Mouse (Mus musculus) heart, adult 8-10 months (tissue): ENCODE data around the gene Uba52. TPM values are rescaled to one million over a fixed set of nuclear protein-coding genes. Genes with fewer than 3 reads are reported as not detected.

Experiments
- DNase-seq: peaks from one replicate; pipeline ENCODE4 v3.0.0; 2022; ENCODE audit warnings: low spot score
- total RNA-seq, 4 experiments: library from RNA; stranded (reverse); gene quantifications; 2 replicates each; pipeline ENCODE4 v1.2.4; 2022

Uba52 gene
- total RNA-seq, 4 experiments from 2014 or later: 1,436 to 1,703 (median 1,558) TPM

DNA sequence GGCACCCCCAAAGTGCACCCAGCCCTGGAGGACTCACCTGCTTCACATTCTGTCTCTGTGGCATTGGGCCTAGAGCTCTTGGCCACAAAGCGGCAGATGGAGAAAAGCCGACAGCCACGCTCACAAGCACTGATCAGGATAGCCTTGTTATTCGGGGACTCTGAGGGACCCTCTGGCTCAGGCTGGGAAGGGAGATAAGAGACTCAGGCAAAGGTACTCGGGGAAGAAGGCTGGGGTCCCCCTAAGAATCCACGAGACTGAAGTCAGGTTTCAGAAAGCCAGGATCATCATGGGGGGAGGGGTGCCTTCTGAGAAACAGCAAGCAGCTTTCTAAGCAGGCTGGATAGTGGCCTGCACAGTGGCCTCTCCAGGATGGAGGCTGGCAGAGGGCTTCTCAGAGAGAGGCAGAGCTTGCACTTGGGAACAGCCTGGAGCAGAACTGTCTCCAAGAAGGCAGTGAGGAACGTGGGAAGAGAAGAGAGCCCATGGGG lies 24.4 kb downstream of the Uba52 start:
- no peak for DNase-seq

DNA sequence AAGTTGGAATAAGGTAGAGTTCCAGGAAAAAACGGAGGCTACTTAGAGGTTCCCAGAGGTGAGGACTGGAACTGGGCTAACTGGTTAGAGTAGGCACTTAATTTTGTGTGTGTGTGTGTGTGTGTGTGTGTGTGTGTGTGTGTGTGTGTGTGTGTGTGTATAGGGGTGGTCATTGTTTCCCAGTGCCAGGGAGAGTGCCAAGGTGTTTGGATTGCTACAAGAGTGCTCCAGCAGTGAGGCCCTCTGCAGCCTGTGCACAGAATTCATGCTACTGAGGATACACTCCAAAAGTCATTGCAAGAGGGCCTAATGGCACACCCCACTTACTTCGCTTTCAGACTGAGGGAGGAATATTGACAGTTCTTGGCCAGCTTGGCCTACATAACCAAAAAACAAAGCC lies 27.7 kb downstream of the Uba52 start:
- DNase-seq: no peak

DNA sequence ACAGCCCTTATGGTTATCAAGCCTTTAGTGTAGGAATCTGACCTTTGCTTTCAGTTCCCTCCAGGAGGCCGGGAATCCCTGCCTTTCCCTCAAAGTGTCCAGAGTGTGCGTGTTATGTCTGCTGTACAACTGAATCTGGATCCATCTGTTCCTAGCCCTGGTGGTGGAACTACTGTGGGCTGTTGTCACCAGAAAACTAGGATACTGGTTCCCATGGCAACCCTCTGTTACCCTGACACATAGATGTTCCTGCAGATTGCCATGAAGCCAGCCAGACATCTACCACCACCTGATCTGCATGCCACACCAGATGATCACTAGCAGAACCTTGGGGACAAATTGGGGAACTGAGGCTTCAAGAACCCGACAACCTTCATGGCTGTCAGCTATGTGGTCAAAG lies 28.7 kb downstream of the Uba52 start:
- no peak for DNase-seq

DNA sequence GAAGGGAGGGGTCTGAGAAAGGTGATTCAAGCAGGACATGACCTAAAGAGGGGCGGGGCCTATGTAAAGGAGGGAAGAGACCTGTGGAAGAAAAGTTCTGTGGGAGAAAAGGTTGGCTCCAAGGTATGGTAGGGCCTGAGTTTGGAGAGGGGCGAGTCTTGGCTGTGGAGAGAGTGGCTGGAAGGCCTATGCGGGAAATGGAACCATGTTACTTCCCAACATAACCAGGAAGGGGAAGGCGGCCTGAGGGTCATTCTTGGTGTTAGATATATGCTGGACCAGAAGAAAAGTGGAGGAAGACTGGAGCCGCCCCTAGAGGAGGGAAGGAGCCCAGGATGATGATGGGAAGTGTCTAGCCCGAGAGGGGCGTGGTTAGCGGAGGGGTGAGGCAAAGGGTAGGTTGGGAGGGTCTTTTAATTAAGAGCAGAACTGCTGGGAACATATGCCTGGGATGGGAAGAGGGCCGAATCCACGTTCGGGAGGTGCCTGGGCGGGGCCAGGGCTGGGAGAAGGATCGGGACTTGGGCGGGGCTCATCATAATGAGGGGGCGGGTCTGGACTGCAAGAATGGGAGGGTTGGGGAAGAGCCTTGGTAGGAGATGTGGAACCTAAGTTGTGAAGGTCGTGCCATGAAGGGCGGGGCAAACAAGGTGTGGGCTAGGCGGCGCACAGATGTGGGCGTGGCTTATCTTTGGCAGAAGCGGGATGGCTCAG lies 33.2 kb downstream of the Uba52 start:
- no peak for DNase-seq

DNA sequence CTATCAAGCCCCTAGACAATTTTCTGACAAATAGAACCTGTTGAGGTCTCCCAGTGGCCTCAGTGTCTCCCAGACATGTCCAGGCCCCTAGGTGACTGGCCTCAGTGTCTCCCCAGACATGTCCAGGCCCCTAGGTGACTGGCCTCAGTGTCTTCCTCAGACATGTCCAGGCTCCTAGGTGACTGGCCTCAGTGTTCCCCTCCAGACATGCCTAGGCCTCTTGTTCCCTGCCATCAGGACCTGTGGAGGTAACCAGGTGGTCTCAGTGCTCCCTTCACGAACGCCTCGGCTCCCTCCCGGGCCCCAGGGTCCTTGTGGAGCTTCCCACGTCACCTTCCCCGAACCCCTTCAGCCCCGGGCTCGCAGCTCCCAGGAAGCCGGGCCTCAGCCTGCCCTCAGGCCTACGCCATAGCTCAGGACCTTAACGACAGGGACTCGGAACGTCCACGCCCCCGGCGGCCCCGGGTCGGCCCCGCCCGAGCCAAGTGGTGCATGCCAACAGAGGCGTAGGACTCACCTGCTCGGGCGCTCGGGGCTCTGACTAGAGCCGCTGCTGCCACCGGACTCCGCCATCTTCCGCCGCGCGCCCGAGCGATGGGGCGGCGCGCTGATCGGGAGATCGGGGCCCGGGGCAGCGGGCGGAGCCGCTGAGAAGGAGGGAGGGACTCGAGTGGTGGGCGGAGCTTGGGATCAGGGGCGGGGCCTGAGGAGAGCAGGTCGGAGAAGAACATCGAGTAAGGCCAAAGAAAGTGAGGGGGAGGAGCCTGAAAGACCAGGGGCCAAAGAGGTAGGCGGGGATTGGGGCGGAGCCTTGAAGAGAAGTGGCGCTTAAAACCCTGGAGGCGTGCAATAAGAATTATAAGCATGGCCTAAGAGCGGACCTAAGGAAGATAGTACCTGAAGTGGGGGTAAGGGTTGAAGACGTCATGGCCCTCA lies 34.0 kb downstream of the Uba52 start, which contains the start of gene Klhl26:
TSS of gene Klhl26 (minus strand) at position 636 of the 936 bp plus-strand sequence.
- peak; percentile 94 for DNase-seq

DNA sequence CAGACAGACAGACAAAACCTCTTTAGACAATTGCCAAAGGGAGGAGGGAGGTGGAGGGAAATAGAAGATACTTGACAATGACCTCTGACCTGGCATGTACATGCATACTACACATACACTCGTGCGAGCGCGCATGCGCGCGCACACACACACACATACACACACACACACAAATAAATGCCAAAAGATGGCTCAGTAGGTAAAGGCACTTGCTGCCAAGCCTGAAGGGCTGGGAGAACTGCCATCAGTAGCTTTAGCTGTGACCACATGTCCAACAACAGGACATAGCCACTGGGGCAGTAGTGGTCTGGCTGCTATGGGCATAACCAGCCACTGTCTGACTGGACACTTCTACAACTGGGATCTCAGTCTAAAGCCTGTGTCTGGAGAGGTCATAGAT lies 38.7 kb downstream of the Uba52 start:
- no peak for DNase-seq

DNA sequence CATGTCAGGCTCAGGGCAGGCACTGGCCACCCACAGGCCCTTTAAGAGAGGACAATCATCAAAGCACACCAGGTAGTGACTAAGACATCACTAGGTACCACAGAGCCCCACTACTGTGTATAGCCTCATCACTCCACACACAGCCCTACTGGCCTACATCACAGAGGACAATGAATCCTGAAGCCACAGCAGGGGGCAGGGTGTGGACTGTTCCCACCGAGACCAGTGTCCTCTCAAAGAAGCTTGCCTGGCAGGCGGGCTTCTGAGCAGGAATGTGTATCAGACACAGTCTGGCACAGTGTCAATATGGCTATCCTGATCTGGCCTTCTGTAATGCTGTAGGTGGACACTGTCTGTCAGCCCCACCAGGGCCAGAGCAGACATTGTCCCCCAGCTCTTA lies 40.7 kb downstream of the Uba52 start:
- DNase-seq: no peak

DNA sequence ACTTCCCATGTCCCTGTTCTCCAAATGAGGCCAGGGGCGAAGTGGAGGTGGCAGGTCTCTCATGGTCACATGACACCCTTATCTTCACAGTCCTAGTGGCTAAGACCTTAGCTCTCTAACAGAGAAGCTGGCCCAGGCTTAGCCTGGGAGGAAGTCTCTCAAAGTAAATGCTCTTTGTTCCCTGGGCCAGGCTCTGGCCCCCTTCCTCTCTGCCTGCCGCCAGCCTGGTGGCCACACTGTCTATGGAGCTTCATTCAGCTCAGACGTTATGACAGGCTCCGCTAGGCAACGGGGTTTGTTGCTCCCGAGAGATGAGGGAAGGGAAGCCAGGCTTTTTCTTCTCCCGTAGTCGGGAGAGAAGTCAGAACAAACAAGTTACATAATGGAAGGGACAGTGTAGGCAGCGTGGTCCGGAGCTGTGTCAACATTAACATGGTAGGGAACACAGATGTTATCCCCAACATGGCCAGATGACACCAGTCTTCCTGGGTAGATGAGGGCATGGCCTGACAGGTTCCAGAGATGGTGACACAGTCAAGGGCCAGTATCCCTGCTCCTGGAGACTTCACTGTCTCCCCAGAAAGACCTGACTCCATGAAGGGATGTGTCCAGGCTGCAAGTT lies 41.2 kb downstream of the Uba52 start:
- DNase-seq: no peak

DNA sequence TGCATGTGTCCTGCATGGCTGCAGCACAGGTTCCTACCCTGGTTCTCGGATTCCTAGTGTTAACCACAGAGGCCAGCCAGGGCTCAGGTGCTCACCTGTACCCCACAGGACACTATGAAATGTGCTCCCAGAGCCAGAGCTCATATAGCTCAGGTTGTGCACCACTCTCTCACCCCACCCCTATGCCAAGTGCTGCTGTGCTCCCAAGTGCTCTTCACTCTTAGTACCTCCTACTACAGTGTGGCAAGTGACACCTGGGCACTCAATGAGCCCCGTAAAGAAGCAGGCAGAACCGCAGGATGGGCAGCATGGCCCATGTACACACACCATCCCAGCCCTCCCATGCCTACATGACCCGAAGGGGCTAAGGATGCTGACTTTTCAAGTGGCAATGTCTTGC lies 41.9 kb downstream of the Uba52 start:
- DNase-seq: no peak

DNA sequence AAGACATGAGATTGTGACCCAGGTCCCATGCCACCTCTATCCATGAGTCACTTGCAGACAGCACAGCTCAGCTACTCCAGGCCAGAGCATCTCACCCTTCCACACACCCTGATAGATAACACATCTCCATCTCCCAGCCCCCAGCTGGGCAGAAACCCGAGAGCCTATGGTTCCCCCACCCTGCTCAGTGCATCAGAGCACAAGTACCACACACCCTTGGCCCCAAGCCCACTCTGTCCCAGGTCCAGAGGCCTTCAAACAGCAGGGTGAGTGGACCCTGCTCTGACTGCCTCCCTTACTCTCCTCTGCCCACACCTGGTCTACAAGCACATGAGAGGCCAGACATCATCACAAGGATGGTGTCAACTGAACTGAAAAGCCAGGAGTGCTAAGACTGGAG lies 42.7 kb downstream of the Uba52 start:
- DNase-seq: no peak

DNA sequence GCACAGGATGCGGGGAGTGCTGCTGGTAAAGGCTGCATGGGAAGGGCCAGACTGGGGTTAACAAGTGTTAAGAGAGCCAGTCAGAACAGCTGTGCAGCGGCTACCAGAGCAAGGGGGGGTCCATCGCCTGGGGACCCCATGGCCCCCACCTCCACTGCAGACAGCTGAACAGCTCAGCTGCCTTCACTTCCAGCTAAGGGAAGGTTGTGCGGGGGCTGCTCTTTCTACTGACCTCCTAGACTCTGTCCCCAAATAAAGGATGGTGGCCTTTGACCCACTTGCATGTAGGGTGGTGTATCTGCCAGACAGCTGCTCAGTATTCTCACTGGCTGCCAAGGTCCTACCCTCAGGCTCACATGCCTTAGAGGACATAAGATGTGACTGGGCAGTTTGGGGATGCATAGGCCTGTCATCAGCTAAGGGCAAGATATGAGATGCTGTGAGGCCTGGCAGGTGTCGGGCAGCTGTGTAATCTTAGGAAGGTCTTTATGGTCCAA lies 43.3 kb downstream of the Uba52 start:
- peak; percentile 51 for DNase-seq

DNA sequence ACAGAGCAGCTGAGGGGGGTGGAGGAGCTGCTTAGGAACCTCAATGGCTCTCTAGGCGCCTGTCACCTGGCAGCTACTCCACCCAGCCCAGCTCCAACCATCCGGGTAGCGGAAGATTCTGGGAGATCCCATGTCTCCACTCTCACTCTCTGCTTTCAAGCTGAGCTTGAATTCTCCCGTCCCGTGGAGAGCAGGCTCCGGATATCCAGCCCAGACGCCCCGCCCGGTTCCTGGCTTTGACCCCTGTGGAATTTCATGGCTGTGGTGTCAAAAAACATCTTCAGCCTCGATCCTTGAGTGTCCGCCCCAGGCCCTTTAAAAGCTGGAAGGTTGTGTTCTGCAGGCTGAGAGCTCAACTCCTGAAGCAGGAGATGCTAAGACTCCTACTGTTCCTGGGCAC lies 43.8 kb downstream of the Uba52 start:
- DNase-seq: peak; percentile 78

DNA sequence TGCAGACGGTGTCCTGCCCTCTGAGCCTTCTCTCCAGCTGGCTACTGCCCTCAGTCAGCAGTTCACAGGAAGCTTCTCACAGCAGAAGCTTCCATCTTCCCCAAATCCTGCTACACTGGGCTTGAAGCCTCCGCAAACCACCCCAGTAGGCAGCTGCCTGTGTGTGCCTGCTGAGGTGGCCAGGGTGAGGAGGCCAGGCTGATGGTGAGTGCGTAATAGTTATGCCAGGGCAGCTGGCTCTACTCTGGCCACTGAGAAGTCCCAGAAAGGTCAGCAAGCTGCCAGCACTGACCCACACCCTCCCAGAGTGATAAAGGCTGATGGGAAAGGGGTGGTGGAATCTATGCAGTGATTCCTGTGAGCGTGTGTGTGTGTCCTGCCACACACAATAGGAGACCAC lies 44.3 kb downstream of the Uba52 start:
- no peak for DNase-seq

DNA sequence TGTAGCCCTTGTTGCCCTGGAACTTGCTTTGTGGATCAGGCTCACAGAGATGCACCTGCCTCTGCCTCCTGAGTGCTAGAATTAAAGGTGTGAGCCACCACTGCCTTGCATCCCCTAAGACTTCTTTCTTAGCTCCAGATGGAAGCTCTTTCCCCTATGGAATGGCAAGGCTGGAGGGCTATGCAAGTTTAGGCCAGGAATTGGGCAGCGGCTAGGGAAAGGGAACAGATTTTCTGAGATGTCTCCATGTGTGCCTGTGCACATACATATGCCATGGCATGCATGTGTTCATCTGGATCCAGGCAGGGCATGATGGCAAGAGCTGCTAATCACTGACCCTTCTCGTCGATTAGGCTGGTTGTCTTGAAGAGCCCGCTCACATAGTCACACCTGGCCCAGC lies 44.9 kb downstream of the Uba52 start:
- DNase-seq: no peak

DNA sequence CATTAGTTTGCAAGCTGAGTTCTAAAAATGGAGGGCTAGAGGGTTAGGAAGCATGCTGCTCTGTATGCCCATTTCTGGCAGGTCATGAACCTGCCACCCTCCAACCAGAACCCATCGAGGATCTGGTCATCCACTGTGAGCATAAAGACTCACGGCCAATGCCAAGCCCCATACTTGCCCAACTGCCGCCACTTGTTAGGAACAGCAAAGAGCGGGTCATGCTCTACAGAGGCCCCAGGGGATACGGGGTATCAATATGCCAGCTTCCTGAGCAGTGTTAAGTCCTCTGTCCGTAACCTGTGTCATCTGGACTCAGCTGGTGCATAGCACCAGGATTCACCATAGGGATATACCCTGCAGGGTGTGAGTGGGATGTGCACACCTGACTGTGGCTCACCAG lies 46.4 kb downstream of the Uba52 start:
- no peak for DNase-seq

DNA sequence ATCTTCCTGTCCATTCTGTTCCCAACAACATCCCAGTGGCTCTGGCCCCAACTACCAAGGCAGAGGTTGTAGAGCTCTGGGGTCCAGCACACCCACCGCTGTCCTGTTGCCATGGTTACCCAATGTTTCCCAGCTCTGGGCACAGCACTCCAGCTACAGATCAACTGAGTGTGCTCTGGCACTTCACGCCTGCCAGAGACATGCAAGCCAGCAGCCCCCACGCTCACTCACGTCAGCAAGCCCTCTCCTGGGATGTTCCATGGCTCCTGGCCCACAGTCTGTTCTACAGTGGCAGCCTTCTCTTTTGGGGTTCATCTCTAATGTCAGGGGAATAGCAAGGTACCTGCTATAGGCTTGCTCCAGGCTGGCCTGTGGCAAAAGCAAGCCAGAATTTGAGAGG lies 47.3 kb downstream of the Uba52 start:
- DNase-seq: no peak

DNA sequence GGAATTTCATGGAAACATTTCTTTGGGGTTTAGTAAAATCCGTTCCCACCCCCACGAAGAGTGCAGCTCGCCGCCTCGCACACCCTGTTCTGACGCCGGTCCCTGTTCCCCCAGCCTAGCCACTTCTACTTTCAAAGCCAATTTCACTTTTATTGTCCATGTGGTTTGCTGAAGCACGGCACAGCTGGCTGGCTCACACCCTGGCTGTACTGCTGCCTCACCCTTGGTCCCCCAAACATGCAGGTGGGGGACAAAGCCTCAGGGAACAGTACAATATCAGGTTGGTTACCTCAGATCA lies 48.1 kb downstream of the Uba52 start:
- DNase-seq: no peak

DNA sequence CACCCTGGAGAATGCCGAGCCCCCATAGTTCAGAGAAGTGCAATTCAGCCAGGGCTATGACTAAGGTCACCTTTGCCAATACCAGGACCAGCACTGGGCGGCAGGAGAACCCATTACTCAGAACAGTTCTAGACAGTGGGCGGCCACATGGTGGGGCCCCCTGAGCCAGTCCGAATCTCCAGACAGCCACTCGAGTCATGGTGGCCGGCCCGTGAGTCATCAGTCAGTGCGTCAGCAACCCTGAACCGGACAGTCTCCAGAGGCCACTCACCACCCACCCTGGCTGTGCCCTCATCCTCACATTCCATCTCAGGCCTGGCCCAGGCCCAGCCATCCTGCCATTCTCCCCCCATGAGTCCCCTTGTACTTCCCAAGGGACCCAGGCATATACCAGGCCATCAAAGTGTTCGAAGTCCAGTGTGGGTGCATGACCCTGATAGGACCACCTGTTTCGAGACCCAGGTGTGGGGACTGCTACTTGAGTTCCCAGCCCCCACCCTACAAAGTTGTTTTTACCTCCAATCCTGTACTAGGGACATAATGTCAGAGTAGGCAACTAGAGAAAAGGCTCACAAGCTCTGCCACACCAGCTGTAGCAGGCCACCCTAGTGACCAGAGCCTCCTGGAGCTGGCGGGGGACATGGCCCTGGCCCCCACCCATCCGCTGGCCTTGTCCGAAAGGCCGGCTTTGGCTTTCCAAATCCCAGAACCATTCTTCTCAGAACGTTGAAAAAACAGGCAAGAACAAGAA lies 48.7 kb downstream of the Uba52 start:
- DNase-seq: no peak

DNA sequence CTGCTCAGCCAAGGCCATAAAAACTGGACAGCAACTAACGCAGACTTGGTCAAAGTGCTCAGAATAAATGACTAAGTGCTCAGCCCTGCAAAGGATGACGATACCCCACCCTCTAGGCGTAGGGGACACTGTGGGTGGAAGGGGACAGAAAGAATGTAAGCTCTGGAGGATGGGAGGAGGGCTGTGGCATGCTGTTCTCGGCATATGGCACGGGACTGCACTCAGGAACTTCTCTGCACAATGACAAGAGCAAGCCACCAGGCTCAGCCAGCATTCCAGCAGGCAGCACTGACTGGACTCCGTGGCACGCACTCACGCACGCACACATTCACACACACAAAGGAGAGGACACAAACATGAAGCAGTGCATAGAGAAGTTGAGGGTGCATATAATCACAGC lies 50.0 kb downstream of the Uba52 start:
- DNase-seq: no peak

DNA sequence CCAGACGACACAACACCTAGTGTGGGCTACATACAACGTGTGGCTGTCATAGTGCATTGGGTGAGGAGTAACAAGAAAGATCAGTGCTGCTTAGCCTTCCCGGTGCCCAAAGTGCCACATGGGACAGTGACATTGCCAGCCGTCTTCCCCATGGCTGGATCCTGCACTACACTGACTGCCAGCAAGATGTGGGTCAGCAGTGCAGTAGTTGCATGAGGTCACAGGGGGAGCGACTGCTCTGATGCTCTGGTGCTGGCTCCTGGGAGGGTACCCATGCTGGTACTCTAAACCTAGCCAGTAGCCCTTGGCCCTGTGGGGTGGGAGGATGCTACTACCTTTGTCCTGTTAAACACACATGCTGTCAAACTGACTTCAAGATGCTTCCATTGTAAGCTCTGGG lies 50.4 kb downstream of the Uba52 start:
- no peak for DNase-seq

DNA sequence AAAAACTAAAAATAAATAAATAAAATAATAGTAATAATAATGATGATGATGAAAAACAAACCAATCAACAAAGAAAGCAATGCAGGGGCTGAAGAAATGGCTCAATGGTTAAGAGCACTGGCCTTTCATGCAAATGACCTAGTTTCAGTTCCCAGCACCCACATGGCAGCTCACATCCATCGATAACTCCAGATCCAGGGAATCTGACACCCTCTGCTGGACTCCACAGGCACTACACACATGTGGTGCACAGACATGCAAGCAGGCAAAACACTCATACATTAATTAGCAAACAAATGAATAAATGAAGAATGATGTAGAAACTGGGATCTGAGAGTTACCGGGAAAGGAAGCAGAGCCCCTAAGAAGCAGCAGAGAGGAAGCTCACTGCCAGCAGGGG lies 51.0 kb downstream of the Uba52 start:
- DNase-seq: no peak

DNA sequence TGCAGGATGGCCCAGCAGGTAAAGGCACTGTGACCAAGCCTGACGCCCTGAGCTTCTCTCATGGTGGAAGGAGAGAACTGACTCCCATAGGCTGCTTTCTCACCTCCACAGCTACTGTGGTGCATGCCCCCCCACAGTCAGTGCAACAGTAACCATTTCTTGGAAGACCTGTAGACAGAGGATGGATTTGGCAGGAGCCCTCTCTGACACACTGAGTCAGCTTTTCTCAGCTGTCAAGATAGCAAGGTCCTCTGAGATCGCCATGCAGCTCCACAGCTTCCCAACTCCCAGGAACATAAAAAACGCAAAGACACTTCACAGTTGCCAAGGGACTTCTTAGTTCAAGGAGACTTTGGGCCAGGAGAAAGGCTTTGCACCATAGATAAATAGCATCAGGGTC lies 52.1 kb downstream of the Uba52 start:
- DNase-seq: no peak
